Mouse (Mus musculus): Measurements from ENCODE around the gene C2cd2. TPM values are rescaled to one million over a fixed set of nuclear protein-coding genes. Genes with fewer than 3 reads are reported as not detected.
"Not testable (repeated sequence)": the region's sequence is repeated elsewhere in the genome, so short reads cannot be mapped to it uniquely, and the experiment has no call there.

C2cd2 gene
- total RNA-seq (2021) = 100 to 1,000 TPM; 194 to 223 TPM
- long read RNA-seq, experiment 1, full-length matches to known transcripts = 15 of 133 reads
- long read RNA-seq, experiment 1, partial matches to known transcripts = 12 of 133 reads
- long read RNA-seq, experiment 1, other reads (novel, unspliced or antisense) = 106 of 133 reads
- long read RNA-seq, experiment 2, full-length matches to known transcripts = 38 of 150 reads
- long read RNA-seq, experiment 2, partial matches to known transcripts = 7 of 150 reads
- long read RNA-seq, experiment 2, other reads (novel, unspliced or antisense) = 105 of 150 reads

- intact Hi-C loops (cut with DNase I) = loop anchor here (1.0 kb wide), 1 partner anchor 40 kb away; no protein-coding TSS in a partner anchor
- peak; percentile 94 to 96 for DNase-seq
These were observed at the start of gene C2cd2, which contains the start of gene Zbtb21 for GRCm38 (mm10) chr16:97962151-97962948. Gene C2cd2 (minus strand): TSS chr16:97962598. Gene Zbtb21 (minus strand): TSS chr16:97962622.

DNA sequence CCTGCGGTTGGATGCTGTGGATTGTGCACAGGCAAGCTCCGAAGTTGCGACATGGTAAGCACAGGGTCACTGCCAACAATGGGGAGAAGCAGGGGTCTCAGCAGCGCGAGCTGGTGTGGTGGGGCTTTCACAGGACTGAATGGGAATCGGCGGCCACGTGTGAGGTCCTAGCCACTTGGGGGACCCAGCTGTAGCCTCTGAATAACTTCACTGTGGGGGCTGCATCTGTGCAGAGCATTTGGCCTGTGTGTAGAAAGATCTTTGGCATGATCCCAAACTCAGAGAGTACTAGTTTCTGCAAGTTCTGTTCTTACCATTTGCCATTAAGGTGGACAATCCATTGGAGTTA is 35.0 kb upstream of the C2cd2 start:
- intact Hi-C loops (cut with DNase I); DNase-seq: not testable (repeated sequence)

DNA sequence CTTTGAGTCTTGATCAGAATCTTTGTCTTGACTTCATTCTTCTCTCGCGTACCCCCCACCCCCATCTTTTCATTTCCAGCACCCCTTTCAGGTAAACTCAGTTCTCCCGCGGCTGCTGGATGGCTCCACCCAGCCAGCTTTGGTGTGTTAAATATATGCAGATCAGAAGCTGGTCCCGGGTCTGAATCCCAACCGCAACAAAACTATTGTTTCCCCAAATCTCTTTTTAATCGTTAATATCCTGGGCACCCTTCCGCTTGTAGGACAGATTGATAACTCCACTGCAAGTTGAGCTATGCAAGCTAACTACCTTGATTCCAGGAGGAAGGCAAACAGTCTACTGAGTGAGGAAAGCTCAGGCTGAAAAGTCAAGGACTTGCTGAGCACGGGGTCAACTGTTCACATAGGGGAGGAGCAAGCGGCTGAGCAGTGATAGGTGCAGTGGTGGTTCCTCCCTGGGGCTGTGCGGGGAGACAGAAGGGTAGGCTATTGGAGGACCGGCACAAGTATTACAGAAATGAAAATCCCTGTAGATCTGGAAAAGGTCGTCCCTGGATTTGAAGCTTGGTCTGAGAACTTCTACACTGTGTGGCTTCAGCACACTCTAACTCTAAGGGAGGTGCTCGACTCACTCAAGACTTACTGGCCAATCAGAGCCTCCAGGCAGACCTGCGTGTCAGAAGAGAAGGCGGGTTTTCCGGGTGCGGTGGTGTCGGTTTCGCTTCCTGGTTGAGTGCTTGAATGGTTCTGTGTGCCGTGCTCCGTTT is 34.4 kb upstream of the C2cd2 start, which contains the start of gene B230307C23Rik:
Gene B230307C23Rik, plus strand, starts transcription at position 700 of the 767 bp plus-strand sequence.
- DNase-seq = peak; percentile 68 to 70
- intact Hi-C loops (cut with DNase I) = no loop called here

- no peak for DNase-seq
- intact Hi-C loops (cut with DNase I) = no loop called here
These were observed 33.6 kb upstream of the C2cd2 start for GRCm38 (mm10) chr16:97995849-97996615.

GRCm38 (mm10) chr16:97992477-97992876 is 30.1 kb upstream of the C2cd2 start:
- intact Hi-C loops (cut with DNase I) = loop anchor here (5.0 kb wide), 1 partner anchor 185 kb away; no protein-coding TSS in a partner anchor
- not testable (repeated sequence) for DNase-seq

DNA sequence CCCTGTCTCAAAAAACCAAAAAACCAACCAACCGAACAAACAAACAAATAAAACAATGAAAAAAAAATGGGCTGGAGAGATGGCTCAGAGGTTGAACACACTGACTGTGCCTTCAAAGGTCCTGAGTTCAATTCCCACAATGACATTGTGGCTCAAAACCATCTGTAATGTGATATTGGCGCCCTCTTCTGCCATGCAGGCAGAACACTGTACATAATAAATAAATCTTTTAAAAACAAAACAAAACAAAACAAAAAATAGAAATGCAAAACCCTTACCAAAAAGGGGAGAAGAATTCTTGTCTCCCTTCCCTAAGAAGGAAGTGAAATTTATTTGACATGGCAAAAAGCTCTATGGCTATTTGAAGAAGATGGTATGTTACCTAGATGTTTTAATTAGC is 29.1 kb upstream of the C2cd2 start:
- DNase-seq = no peak
- intact Hi-C loops (cut with DNase I) = loop anchor here (5.0 kb wide), 1 partner anchor 184 kb away; no protein-coding TSS in a partner anchor

DNA sequence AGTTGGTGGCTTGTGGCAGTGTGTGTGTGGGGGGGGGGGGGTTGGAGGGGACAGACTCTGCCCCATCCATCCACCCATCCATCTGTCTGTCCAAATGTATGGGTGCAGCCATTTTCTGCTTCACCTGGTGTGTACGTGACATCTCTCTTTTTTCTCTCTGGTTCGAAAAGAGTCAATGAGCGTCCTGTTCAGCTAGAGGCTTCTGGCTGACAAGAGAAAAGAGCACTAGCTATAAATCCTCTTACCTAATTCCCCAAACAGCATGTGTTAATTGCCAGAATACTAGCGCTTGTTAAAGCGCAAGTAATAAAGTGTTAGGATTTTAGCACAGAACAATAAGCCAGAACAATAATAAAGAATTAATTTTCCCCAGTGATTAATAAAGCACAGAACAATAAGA is 22.2 kb upstream of the C2cd2 start:
- intact Hi-C loops (cut with DNase I) = no loop called here
- DNase-seq = no peak

GRCm38 (mm10) chr16:97981362-97981761 is 19.0 kb upstream of the C2cd2 start:
- DNase-seq = no peak
- intact Hi-C loops (cut with DNase I) = no loop called here

DNA sequence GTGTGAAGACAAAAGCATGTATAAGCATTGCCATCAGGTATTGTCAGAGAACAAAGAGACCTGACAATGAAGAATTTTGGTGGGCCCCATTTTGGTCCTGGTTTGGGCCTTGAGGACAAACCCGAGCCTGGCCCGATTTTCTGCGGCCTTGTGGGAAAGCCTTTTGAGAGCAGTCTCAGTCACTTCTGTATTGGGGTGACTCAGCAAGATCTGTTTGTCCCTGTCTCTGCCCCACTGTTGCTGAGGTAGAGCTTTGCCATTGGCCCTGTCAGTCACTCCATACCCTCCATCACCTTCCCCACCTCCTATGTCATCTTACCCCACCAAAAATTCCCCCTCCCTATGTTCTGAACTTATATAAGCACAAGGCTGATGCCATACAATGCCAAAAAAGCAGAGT is 15.3 kb upstream of the C2cd2 start:
- intact Hi-C loops (cut with DNase I) = no loop called here
- no peak for DNase-seq

DNA sequence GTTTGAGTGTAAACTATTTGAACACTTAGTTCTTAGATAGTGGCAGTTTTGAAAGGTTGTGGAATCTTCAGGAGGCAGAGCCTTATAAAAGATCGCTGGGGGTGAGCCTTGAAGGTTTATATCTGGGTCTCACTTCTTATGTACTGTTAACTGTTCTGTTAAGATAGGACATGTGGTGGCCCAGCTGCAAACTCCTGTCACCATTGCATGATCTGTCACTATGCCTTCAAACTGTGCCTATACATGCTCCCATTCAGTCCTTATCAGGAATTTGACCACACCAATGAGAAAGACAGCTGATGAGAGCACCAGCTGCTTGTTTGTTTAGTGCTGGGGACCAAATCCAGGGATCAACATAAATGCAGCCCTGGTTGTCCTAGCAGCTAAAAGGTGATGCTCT is 14.9 kb upstream of the C2cd2 start:
- intact Hi-C loops (cut with DNase I) = no loop called here

GRCm38 (mm10) chr16:97963956-97964540 is 1.6 kb upstream of the C2cd2 start:
- intact Hi-C loops (cut with DNase I) = no loop called here
- no peak for DNase-seq

More for the DNA sequence above, 14.9 kb upstream of the C2cd2 start:
- no peak for DNase-seq

GRCm38 (mm10) chr16:97961381-97962150 is 832 bp downstream of the C2cd2 start:
- intact Hi-C loops (cut with DNase I) = loop anchor here (1.0 kb wide), 1 partner anchor 39 kb away; no protein-coding TSS in a partner anchor
- no peak for DNase-seq

GRCm38 (mm10) chr16:97960348-97960747 is 2.0 kb downstream of the C2cd2 start:
- intact Hi-C loops (cut with DNase I) = no loop called here
- DNase-seq = no peak

DNA sequence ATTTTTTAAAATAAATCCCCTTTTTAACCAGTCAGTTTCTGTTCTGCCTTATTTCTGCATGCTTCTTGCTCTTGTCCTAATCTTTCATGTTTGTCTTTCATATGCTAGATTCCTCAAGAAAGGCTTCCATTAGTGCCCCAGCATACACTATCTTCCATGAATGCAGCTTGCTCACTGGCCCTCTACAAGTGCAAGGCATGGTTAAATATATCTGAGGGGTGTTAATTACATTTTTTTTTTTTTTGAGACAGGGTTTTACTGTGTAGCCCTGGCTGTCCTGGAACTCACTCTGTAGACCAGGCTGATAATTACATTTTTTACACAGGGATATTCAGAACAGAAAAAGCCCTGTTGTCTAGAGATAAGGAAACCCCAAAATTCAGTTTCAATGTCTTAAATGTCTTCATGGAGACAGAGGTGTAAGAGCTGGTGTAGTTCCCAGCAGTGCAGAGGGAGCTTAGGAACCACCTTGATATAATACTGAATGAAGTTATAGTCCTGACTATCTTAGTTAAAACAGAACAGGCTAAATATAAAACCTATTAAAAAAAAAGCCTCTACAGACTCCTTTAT is 3.9 kb downstream of the C2cd2 start:
- DNase-seq = no peak
- intact Hi-C loops (cut with DNase I) = no loop called here

DNA sequence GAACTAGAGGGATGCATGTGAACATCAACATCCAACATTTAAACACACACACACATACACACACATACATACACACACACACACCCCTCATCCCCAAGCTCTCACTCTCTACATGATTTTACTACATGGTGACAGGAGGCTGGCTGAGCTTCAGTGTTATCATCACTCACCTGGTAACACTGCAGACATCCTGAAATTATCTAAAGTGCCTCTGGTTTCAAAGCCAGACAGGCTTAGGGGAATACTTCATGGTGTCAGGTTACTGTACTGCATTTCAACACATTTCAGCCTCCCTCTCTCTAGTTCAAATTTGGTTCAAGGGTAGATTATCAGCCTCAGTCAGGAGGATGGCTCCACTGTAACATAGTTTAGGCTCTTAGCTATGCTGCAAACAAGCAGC is 4.8 kb downstream of the C2cd2 start:
- DNase-seq = no peak
- intact Hi-C loops (cut with DNase I) = no loop called here

- intact Hi-C loops (cut with DNase I) = no loop called here
- no peak for DNase-seq
These were observed 6.4 kb downstream of the C2cd2 start for GRCm38 (mm10) chr16:97956011-97956410.

GRCm38 (mm10) chr16:97953300-97953699 is 9.1 kb downstream of the C2cd2 start:
- intact Hi-C loops (cut with DNase I) = no loop called here
- DNase-seq = no peak

DNA sequence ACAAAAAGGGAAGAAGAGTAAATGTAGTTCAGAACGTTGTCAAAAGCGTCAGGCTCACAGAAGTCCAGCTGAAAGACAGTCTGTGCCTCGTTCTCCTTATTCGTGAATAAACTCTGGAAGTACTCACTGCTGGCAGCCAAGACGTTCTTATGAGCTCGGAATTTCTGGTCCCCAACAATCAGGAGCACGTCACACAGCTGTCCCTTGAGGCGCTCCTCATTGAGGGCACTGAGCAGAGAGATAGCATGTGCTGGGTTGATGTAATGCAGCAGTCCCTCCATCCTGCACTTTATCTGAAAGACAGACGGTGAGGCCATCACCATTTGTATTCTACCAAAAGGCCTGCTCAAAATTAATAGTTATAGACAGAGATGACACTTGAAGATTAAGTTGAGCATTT is 9.6 kb downstream of the C2cd2 start:
- intact Hi-C loops (cut with DNase I) = no loop called here
- no peak for DNase-seq

- DNase-seq = no peak
- intact Hi-C loops (cut with DNase I) = no loop called here
These were observed 10.0 kb downstream of the C2cd2 start for GRCm38 (mm10) chr16:97952371-97952770.
